Mouse (Mus musculus) myocyte (in vitro differentiated cells): ENCODE measurements around the gene Fam25c. TPM values are rescaled to one million over a fixed set of nuclear protein-coding genes. Genes with fewer than 3 reads are reported as not detected.
A peak's percentile ranks its signal among the peaks of the same experiment; 100 is the strongest.

Source experiments
- H3K27me3 ChIP-seq: one replicate; pipeline ENCODE4 v1.6.1; 2011; ENCODE audit not compliant: control insufficient read depth, insufficient read depth, insufficient read length
- H3K36me3 ChIP-seq: one replicate; pipeline ENCODE4 v1.6.1; 2011; ENCODE audit not compliant: control insufficient read depth, insufficient read depth
- H3K4me2 ChIP-seq: one replicate; pipeline ENCODE4 v1.6.1; 2011; ENCODE audit warnings: low read depth, control low read depth
- H3K4me3 ChIP-seq: one replicate; pipeline ENCODE4 v1.5.1; 2011; ENCODE audit warnings: mild to moderate bottlenecking, control low read depth, moderate library complexity
- H3K79me2 ChIP-seq: one replicate; pipeline ENCODE4 v1.6.1; 2011; ENCODE audit not compliant: control insufficient read depth, insufficient read depth
- H3ac ChIP-seq: one replicate; pipeline ENCODE4 v1.6.1; 2011; ENCODE audit not compliant: control insufficient read depth, insufficient read length
- CEBPB ChIP-seq: IDR thresholded peaks from 2 replicates; pipeline ENCODE4 v1.6.1; 2011; ENCODE audit warnings: mild to moderate bottlenecking, moderate library complexity; ENCODE audit not compliant: poor library complexity, insufficient read depth, severe bottlenecking
- E2F4 ChIP-seq: IDR thresholded peaks from one replicate; pipeline ENCODE4 v1.6.1; 2011; ENCODE audit warnings: mild to moderate bottlenecking, control low read depth, moderate library complexity; ENCODE audit not compliant: insufficient read depth
- MAX ChIP-seq: IDR thresholded peaks from one replicate; pipeline ENCODE4 v1.6.1; 2011; ENCODE audit warnings: low read depth, mild to moderate bottlenecking, control low read depth
- MYOD1 ChIP-seq, 3 experiments: IDR thresholded peaks; one replicate each; pipeline ENCODE4 v1.6.1; 2011; ENCODE audit warnings: control low read depth in 2 of 3, low read depth in 2 of 3, mild to moderate bottlenecking in 2 of 3, moderate library complexity in 1 of 3; ENCODE audit not compliant: insufficient read length in 2 of 3, control insufficient read depth in 1 of 3
- MYOG ChIP-seq, 3 experiments: IDR thresholded peaks; one replicate each; pipeline ENCODE4 v1.6.1; 2011; ENCODE audit warnings: control low read depth in 2 of 3, low read depth in 2 of 3, mild to moderate bottlenecking in 2 of 3; ENCODE audit not compliant: insufficient read length in 2 of 3, control insufficient read depth in 1 of 3, insufficient read depth in 1 of 3
- POLR2A ChIP-seq: IDR thresholded peaks from one replicate; pipeline ENCODE4 v1.6.1; 2011; ENCODE audit warnings: low read depth, mild to moderate bottlenecking, control low read depth, moderate library complexity; ENCODE audit not compliant: insufficient read length
- POLR2AphosphoS2 ChIP-seq: IDR thresholded peaks from one replicate; pipeline ENCODE4 v1.6.1; 2011; ENCODE audit warnings: low read depth, control low read depth; ENCODE audit not compliant: insufficient read length
- REST ChIP-seq: IDR thresholded peaks from one replicate; pipeline ENCODE4 v1.6.1; 2011; ENCODE audit warnings: mild to moderate bottlenecking, control low read depth, moderate library complexity; ENCODE audit not compliant: insufficient read depth, insufficient read length
- SRF ChIP-seq: IDR thresholded peaks from one replicate; pipeline ENCODE4 v1.6.1; 2011; ENCODE audit warnings: low read depth; ENCODE audit not compliant: control insufficient read depth, insufficient read length
- TCF12 ChIP-seq: IDR thresholded peaks from one replicate; pipeline ENCODE4 v1.6.1; 2011; ENCODE audit warnings: mild to moderate bottlenecking, control low read depth; ENCODE audit not compliant: poor library complexity, insufficient read depth, severe bottlenecking
- TCF3 ChIP-seq: IDR thresholded peaks from one replicate; pipeline ENCODE4 v1.6.1; 2011; ENCODE audit warnings: low read depth, control low read depth; ENCODE audit not compliant: insufficient read length
- USF1 ChIP-seq: IDR thresholded peaks from one replicate; pipeline ENCODE4 v1.6.1; 2011; ENCODE audit warnings: low read depth, mild to moderate bottlenecking, control low read depth, moderate library complexity
- polyA plus RNA-seq: library from polyadenylated mRNA; unstranded; fragments of >200 nt; fragmentation: generic; extraction: Trizol; gene quantifications from one replicate; pipeline ENCODE4 v1.2.1, GENCODE M21; 2012; ENCODE audit warnings: missing spikeins

Gene Fam25c
- polyA plus RNA-seq, 1 experiment: not detected

DNA sequence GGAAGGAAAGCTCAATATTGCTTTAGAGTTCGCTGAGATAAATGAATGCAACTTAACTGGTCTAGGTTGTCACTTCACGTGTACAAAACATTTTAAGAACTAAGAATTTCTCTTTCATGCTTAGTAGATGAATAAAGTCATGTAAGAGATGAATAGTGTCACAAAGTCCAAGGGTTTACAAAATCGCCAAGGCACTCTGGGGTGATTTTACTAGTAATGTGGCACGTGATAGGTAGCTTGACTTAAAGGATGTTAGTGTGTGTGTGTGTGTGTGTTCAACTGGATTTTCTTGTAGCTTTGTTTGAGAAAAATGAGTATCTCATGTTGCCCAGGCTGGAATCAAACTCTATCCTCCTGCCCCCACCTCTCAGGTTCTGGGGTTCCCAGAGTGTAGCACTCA lies 46.0 kb downstream of the Fam25c start:
- Histone ChIP-seq H3K4me3 (peak overlapping the region; percentile 65), H3K36me3 (peaks cover 12% of the 10 kb centered on the region), H3ac (no peak overlapping the region), H3K79me2 (peaks cover 34% of the 10 kb centered on the region), H3K4me2 (peak overlapping the region; percentile 90), H3K27me3 (no peaks in the 10 kb centered on the region)
- TF ChIP-seq POLR2AphosphoS2 (no peak), REST (no peak), TCF3 (no peak), TCF12 (no peak), E2F4 (no peak), MYOG (IDR thresholded peaks at IDR 0.05; ENCODE audit: control insufficient read depth in 1 of 3, insufficient read depth in 1 of 3, insufficient read length in 2 of 3, low read depth in 2 of 3) (no peak), CEBPB (no peak), SRF (no peak), USF1 (no peak), MAX (no peak), POLR2A (no peak), MYOD1 (IDR thresholded peaks at IDR 0.05; ENCODE audit: control insufficient read depth in 1 of 3, insufficient read length in 2 of 3, low read depth in 2 of 3) (no peak)

DNA sequence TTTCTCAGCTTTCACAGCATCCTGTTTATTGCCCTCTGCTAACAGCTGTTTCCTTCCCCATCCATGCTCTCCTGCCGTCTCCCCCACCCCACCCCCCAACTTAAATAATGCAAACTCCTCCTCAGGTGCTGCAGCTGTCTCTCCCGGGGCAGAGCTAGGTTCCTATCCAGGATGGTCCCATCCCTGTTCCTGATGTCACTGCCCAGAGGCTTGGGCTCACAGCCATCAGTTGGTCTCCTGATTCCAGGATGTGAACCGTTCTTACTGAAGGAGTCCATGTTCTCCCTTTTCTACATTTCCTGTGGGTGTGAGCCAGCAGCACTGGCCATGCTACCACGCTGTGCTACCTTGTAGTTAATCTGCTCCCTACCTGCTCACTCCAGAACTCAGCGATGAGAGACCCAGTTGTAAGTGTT lies 52.0 kb downstream of the Fam25c start:
- no peak for TF ChIP-seq MAX
- no peak for TF ChIP-seq POLR2A
- TF ChIP-seq REST: no peak
- TF ChIP-seq E2F4: no peak
- TF ChIP-seq SRF: no peak
- no peak for TF ChIP-seq MYOG (IDR thresholded peaks at IDR 0.05; ENCODE audit: control insufficient read depth in 1 of 3, insufficient read depth in 1 of 3, insufficient read length in 2 of 3, low read depth in 2 of 3)
- TF ChIP-seq TCF3: no peak
- TF ChIP-seq TCF12: no peak
- no peak for TF ChIP-seq CEBPB
- TF ChIP-seq MYOD1 (IDR thresholded peaks at IDR 0.05; ENCODE audit: control insufficient read depth in 1 of 3, insufficient read length in 2 of 3, low read depth in 2 of 3): no peak
- no peak for TF ChIP-seq POLR2AphosphoS2
- TF ChIP-seq USF1: no peak
- H3K79me2 ChIP-seq: no peaks in the 10 kb centered on the region
- H3ac ChIP-seq: no peak overlapping the region
- no peak overlapping the region for H3K4me3 ChIP-seq
- H3K27me3 ChIP-seq: no peaks in the 10 kb centered on the region
- H3K4me2 ChIP-seq: no peak overlapping the region
- peaks cover 12% of the 10 kb centered on the region for H3K36me3 ChIP-seq

DNA sequence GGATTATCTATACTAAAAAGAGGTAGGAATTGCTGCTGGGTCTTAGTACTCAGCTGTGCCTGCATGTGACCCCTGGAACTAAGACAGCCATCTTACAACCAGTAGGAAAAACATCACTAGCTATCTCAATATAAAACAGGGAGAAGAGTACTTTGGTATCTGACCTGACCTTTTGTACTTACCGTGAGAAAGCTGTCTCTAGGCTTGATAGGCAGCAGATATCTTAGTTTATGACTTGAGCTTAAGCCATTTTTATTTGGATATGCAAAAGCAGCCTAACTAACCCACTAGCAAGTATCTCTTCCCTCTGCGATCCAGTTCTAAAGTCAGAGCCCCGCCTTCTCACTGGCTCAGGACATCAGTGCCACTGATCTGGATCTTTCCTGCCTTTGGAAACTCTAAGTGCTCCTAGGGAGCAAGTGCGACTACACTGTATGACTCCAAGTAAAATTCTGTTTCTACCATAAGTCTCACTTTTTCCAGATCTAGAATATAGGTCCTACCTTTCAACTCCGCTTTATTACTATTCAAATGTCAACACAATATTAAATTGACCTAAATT lies 52.5 kb downstream of the Fam25c start:
- Histone ChIP-seq H3K4me2 (no peak overlapping the region), H3K27me3 (no peaks in the 10 kb centered on the region), H3ac (no peak overlapping the region), H3K79me2 (no peaks in the 10 kb centered on the region), H3K36me3 (peaks cover 12% of the 10 kb centered on the region), H3K4me3 (no peak overlapping the region)
- TF ChIP-seq POLR2A: no peak
- TF ChIP-seq TCF12: no peak
- no peak for TF ChIP-seq MYOD1 (IDR thresholded peaks at IDR 0.05; ENCODE audit: control insufficient read depth in 1 of 3, insufficient read length in 2 of 3, low read depth in 2 of 3)
- no peak for TF ChIP-seq REST
- TF ChIP-seq CEBPB: no peak
- TF ChIP-seq MYOG (IDR thresholded peaks at IDR 0.05; ENCODE audit: control insufficient read depth in 1 of 3, insufficient read depth in 1 of 3, insufficient read length in 2 of 3, low read depth in 2 of 3): no peak
- TF ChIP-seq POLR2AphosphoS2: no peak
- TF ChIP-seq SRF: no peak
- no peak for TF ChIP-seq USF1
- TF ChIP-seq MAX: no peak
- TF ChIP-seq E2F4: no peak
- no peak for TF ChIP-seq TCF3

Other genes with a start within 250 kb of the Fam25c start
- gene Npy4r, start 202.9 kb downstream of the Fam25c start, polyA plus RNA-seq: 0.34 TPM
- 0.01 TPM for gene Gprin2, start 153.8 kb downstream of the Fam25c start, polyA plus RNA-seq
- gene Syt15, start 135.8 kb downstream of the Fam25c start, polyA plus RNA-seq: not detected
- 2.6 TPM for gene Shld2, start 44.9 kb downstream of the Fam25c start, polyA plus RNA-seq
- 95.8 TPM for gene Glud1, start 44.7 kb downstream of the Fam25c start, polyA plus RNA-seq
- gene Sncg, start 19.4 kb upstream of the Fam25c start, polyA plus RNA-seq: 1.3 TPM
- 0.02 TPM for gene Mmrn2, start 20.0 kb upstream of the Fam25c start, polyA plus RNA-seq
- gene Bmpr1a, start 147.9 kb upstream of the Fam25c start, polyA plus RNA-seq: 10.5 TPM
- gene 9230112D13Rik, start 167.4 kb upstream of the Fam25c start, polyA plus RNA-seq: not detected
- 83.9 TPM for gene Ldb3, start 233.2 kb upstream of the Fam25c start, polyA plus RNA-seq
- 0.23 TPM for gene Opn4, start 244.7 kb upstream of the Fam25c start, polyA plus RNA-seq